Mouse (Mus musculus) adrenal gland, adult 18-20 months (tissue): ENCODE data around the gene Pik3c2a. TPM values are rescaled to one million over a fixed set of nuclear protein-coding genes. Genes with fewer than 3 reads are reported as not detected.

Source experiments
- DNase-seq, 2 experiments: peaks; one replicate each; pipeline ENCODE4 v3.0.0; 2021 to 2022; ENCODE audit warnings: low spot score in 2 of 2
- total RNA-seq, 2 experiments: library from RNA; stranded (reverse); gene quantifications; 1 replicate in 1 of 2; 2 replicates in 1 of 2; pipeline ENCODE4 v1.2.3; 2021

Gene Pik3c2a
- total RNA-seq, 2 experiments from 2014 or later, result 27.7 to 28.7 TPM

DNA sequence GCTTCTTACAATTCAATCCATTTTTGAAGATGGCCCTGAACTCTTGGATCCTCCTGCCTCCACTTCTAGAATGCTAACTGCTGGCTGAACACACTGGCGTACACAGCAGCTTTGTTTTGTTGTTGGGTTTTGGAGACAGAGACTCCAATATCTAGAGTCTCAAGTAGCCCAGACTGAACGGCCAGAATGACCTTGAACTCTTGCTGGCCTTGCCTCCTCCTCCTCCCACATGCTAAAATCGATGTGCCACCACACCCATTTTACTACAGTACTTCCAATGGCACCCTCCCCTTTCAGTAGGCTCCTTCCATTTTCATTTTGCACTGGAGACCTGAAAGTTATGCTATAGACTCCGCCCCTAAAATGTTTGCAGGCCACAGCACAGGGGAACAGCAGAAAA is 142.1 kb downstream of the Pik3c2a start:
- DNase-seq, result no peak

DNA sequence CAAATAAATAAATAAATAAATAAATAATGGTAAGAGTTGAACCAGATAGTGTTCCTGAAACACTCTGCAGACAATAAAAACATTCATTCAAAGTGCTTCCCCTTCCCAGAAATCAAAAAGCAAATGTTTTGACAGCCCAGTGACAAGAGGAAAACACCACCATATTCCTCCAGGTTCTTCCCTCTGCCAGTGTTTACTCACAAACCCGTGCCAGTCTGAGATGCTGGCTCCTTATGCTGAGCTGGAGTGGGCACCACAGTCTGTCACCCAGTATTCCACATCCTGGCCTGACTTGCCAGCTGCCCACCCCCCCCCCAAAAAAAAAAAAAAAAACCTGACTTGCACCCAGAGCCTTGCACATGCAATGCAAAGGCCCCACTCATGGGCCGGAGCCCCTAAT is 144.4 kb downstream of the Pik3c2a start:
- DNase-seq, result no peak

DNA sequence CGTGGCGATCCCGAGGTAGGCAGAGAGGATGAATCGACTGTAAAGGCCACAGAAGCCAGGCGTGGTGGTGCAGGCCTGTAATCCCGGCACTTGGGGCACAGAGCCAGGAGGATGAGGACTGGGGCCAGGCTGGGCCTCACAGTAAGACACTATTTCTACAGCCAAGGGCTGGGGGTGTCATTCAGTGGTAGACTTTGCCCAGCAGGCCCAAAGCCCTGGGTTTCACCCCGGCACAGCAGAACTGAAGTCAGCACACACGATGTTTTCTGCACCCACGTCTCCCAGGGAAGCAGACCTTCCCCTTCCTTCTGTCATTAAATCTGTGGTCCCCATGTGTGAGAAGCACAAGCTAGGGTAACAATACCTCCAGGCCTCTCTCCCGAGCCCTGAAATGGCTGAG is 144.9 kb downstream of the Pik3c2a start:
- no peak for DNase-seq

DNA sequence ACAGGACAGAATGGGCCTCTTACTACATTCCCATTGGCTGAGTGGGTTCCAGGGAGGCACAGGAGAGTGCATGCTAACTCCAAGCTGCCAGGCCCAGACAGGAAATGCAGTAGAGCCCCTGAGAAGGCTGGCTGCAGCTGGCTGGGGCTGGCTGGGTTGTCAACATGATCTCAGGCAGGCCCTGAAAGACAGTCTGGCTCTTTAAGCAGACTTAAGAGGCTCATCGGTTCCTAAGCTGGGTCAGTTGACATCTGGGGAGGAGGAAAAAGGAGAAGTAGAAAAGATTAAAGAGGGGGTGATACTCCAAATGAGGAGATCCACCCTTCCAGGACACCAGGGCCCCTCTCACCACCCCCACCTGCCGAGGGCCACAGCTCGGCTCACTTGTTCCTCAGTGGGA is 148.3 kb downstream of the Pik3c2a start:
- no peak for DNase-seq

DNA sequence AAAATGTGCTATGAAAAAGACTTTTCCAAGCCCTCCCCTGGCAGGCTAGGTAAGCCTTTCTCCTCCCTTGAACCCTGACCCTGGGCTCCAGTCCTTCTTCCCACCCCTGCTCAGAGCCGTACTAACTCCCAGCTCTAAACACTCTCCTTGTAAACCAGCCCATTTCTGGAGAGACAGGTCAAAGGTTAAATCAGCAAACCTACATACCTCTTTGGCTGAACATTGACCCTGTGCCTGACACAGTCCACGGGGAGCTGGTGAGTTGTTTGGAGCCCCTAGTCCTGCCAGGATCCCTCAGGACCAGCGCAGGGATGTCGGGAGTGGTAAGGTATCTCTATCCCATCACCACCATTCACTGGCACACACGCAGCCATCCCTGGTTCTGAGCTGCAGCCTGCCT is 150.9 kb downstream of the Pik3c2a start:
- DNase-seq, result no peak

DNA sequence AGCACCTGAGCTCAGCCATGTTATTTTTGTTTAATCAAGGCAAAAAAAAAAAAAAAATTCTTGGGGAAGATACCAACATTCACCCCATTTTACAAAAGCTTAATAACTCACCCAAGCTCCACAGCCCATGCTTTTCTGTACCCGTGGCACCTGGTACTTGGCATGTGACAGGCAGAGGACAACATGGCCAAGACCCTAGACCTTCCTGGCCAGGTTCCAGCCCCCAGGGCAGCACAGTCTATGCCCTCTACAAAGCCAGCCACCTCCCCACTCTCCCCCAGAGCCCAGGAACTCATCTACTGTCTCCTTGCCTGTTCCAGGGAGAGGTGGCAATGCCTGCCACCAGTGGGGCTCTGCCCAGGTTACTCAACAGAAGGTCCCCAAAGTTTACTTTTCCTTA is 152.7 kb downstream of the Pik3c2a start:
- DNase-seq, result no peak

DNA sequence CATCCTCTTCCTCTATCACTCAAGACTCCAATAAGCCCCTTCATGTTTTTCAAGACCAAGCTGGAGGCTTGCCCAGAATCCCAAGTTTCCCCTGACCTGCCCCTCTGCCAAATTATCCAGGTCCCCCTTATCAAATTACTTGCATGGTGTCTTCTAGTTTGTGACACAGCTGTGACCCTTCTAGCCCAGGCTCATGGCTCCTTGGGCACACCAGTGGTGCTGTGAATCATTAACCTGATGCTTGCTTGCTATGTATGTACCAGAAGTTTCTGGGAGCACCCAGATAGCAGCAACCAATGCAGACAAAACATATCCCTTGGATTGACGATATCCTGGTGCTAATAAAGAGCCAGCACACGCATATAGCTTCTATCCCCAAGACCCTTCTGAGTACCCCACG is 154.3 kb downstream of the Pik3c2a start:
- no peak for DNase-seq

DNA sequence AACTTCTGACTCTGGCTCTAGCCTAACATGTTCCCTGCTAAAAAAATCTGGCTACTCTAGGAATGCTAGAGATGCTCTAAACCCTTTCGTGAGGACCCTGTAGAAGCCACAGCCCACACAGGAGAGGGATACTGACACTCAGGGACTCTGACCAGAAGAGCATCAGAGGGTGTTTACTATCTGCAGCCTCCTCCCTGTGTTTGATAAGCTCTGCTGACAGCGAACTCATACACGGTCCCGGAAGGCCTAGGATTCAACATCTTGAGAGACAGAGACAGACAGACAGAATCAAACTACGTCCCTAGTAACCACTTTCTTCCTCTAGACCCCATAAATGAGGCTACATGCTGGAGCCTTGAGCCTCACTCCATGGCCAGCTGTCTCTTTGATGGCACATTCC is 155.3 kb downstream of the Pik3c2a start:
- DNase-seq, result no peak

Other genes starting within 250 kb of the Pik3c2a start
- gene Plekha7, start 135.1 kb downstream of the Pik3c2a start, total RNA-seq, result 10 to 100 TPM; 10.5 to 12.9 TPM
- gene Rps13, start 109.3 kb downstream of the Pik3c2a start, total RNA-seq, result 100 to 1,000 TPM; 414 to 473 TPM
- 10 to 100 TPM; 20.4 to 23.1 TPM for gene Nucb2, start 60.9 kb upstream of the Pik3c2a start, total RNA-seq